Mouse (Mus musculus): Measurements from ENCODE around the gene Kif17.

DNA sequence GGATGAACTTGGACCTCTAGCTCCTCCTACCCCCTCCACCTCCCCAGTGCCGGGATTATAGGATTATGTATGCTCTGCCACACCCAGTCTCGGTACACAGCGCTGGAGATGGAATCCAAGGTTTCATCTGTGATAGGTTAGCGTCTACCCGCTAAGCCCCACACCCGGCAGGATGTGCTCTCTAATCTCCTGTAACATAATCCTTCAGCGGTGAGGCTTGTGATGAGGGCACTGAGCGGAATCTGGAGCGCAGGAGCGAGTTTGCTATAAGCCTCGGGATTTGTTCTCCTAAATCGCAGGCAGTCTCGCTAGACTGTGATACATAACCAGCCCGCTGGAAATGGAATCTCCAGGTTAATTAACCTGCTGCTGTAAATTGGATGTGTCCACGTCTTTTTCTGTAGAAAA is 80.0 kb downstream of the Kif17 start:
- TF ChIP-seq CTCF (IDR thresholded peaks at IDR 0.05; ENCODE audit: low read depth, low read length) (no peak), GATA1 (IDR thresholded peaks at IDR 0.05; ENCODE audit: borderline replicate concordance, low read length) (no peak), POLR2AphosphoS5 (IDR thresholded peaks at IDR 0.05; ENCODE audit: insufficient replicate concordance, low read depth, low read length) (no peak)
